Mouse (Mus musculus): ENCODE measurements at regions not wholly inside any gene's neighbourhood (a gene's known extent, or its start where the extent isn't known, plus 50 kb on each side); places are given as distances from the start of the nearest gene placed in this dataset.

DNA sequence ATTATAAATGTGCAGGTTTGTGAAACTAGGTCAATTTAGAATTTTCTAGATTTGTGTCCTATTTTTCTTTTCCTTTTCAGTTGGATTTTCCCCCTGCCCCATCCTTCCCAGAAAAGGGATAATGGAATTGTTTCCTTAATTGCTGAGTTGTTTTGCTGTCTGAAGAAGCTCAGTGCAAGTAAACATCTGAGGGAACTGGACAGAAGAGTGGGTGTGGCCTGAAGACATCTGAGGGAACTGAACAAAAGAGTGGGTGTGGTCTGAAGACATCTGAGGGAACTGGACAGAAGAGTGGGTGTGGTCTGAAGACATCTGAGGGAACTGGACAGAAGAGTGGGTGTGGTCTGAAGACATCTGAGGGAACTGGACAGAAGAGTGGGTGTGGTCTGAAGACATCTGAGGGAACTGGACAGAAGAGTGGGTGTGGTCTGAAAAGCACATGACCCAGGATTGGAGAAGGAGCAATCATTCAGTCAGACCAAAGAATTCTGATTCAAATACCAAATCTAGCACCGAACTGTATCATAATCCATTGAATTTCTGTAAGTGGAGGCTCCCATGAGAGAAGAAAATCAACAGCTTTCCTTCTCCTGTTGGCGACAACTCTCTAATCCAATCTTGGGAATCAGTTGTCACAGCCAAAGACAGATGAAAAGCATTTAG lies 1479.8 kb downstream of the 4930444P10Rik start:
- no peak for ATAC-seq
- H3K9ac ChIP-seq, result no peak overlapping the region
- H3K27me3 ChIP-seq, result no peaks in the 10 kb centered on the region
- H3K4me1 ChIP-seq, result no peaks in the 10 kb centered on the region
- H3K36me3 ChIP-seq (ENCODE audit: poor library complexity, severe bottlenecking), result no peaks in the 10 kb centered on the region
- H3K9me3 ChIP-seq (replicated peaks), result no peaks in the 10 kb centered on the region
- no peak overlapping the region for H3K27ac ChIP-seq
- H3K4me2 ChIP-seq, result no peak overlapping the region
- 93% methylated on average over 2 of the region's 2 CpGs for WGBS
- no peak overlapping the region for H3K4me3 ChIP-seq

DNA sequence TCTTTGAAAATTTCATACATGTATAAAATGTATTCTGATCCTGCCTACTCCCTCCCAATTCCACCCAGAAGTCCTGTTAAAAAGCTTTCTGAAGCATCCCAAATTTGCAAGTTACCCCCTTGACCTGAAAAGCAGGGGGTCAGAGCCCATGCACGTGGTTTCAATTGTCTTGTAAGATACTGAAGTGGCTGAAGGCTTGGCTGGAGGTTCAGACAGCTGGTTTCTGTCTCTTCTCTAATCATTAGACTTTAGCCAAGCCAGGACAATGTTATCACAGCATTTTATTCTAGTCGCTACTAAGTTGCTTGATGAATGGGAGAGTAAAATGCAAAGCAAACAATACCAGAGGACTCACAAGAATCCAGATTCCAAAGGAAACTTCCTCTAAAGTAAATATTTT lies 1484.1 kb downstream of the 4930444P10Rik start:
- Histone ChIP-seq H3K27ac (no peak overlapping the region), H3K4me2 (no peak overlapping the region), H3K9me3 (replicated peaks) (no peaks in the 10 kb centered on the region), H3K27me3 (no peaks in the 10 kb centered on the region), H3K4me3 (no peak overlapping the region), H3K9ac (no peak overlapping the region), H3K36me3 (ENCODE audit: poor library complexity, severe bottlenecking) (no peaks in the 10 kb centered on the region), H3K4me1 (no peaks in the 10 kb centered on the region)
- WGBS, result 31% methylated on average over 2 of the region's 2 CpGs
- no peak for ATAC-seq

DNA sequence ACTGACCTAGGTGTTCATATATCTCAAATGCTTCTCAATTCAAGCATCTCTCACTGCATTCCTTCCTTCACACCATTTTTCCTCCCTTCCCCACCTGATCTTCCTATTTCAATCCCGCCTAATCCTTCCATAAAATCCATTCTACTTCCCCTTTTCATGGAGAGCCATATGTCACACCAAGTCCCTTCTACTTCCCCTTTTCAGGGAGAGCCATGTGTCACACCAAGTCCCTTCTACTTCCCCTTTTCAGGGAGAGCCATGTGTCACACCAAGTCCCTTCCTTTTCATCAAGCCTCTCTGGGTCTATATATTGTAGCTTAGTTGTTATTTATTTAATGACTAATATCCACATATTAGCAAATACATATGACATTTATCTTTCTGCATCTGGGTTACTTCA lies 1497.2 kb downstream of the 4930444P10Rik start:
- Histone ChIP-seq H3K4me1 (no peaks in the 10 kb centered on the region), H3K4me2 (no peak overlapping the region), H3K9ac (no peak overlapping the region), H3K27ac (no peak overlapping the region), H3K36me3 (ENCODE audit: poor library complexity, severe bottlenecking) (no peaks in the 10 kb centered on the region), H3K9me3 (replicated peaks) (no peaks in the 10 kb centered on the region), H3K4me3 (no peak overlapping the region), H3K27me3 (no peaks in the 10 kb centered on the region)
- 75% methylated on average over 1 of the region's 1 CpGs for WGBS
- ATAC-seq, result no peak

DNA sequence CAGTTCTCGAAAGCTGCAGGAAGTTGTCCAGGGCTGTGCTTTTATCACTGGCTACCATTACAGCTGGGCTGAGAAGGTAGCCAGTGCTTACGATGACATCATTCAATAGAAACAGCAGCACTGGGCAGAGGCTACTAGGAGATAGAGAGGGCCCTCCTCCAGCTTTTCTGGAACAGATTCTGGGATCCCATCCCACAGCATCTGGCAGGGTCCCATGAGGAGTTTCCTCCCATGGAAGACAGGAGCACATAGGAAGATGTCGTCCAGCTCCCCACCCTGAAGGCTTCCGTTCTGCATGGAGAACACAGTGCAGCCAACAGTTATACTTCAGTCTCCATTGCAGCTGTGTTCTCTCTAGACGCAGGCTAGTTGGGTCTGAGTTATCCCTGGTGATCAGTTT lies 1503.2 kb downstream of the 4930444P10Rik start:
- no peaks in the 10 kb centered on the region for H3K27me3 ChIP-seq
- H3K4me3 ChIP-seq, result no peak overlapping the region
- no peak overlapping the region for H3K4me2 ChIP-seq
- no peaks in the 10 kb centered on the region for H3K9me3 ChIP-seq (replicated peaks)
- ATAC-seq, result no peak
- H3K27ac ChIP-seq, result no peak overlapping the region
- no peak overlapping the region for H3K9ac ChIP-seq
- no peaks in the 10 kb centered on the region for H3K4me1 ChIP-seq
- WGBS, result 94% methylated on average over 5 of the region's 5 CpGs
- H3K36me3 ChIP-seq (ENCODE audit: poor library complexity, severe bottlenecking), result no peaks in the 10 kb centered on the region

DNA sequence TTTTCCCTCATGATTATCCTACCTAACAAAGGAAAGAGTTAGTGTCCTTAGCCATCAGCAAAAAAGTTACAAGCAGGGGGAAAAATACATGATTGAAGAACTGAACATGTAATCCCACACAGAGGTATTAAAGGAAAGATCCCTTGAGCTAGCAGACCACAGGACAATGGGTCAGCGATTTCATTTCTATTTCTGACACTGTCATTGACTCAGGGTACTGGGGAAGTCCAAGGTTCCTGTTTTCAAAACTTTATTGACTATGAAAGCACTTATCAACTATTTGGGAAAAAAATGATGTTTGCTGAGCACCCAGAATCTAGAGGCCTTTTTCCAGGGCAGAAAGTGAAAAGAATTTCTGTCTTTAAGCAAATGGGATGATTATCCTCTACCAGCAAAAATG lies 1513.7 kb downstream of the 4930444P10Rik start:
- Histone ChIP-seq H3K4me2 (no peak overlapping the region), H3K36me3 (ENCODE audit: poor library complexity, severe bottlenecking) (no peaks in the 10 kb centered on the region), H3K9me3 (replicated peaks) (no peaks in the 10 kb centered on the region), H3K27ac (no peak overlapping the region), H3K9ac (no peak overlapping the region), H3K4me3 (no peak overlapping the region), H3K4me1 (no peaks in the 10 kb centered on the region), H3K27me3 (no peaks in the 10 kb centered on the region)
- 95% methylated on average over 1 of the region's 1 CpGs for WGBS
- no peak for ATAC-seq

DNA sequence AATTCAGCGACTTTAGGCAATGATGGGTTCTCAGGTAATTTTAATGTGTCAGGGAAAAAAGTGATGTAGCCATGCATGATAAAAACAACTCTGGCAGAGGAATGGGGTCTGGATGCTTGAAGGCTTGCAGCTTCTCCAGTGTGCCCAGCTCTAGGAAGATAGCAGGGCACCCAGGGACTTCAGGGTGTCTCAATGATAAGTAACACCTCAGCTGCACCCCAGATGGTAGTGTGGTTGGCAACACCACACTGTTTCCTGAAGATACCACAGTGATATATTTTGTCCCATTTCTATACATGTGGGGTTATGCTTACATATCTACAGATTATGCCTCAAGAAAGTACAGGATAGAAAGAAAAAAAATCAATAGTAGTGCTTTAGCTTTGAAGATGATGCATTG lies 1516.9 kb downstream of the 4930444P10Rik start:
- no peaks in the 10 kb centered on the region for H3K27me3 ChIP-seq
- H3K9ac ChIP-seq, result no peak overlapping the region
- WGBS, result 98% methylated on average over 1 of the region's 1 CpGs
- H3K4me2 ChIP-seq, result no peak overlapping the region
- no peak overlapping the region for H3K27ac ChIP-seq
- no peaks in the 10 kb centered on the region for H3K4me1 ChIP-seq
- no peaks in the 10 kb centered on the region for H3K9me3 ChIP-seq (replicated peaks)
- no peak overlapping the region for H3K4me3 ChIP-seq
- no peaks in the 10 kb centered on the region for H3K36me3 ChIP-seq (ENCODE audit: poor library complexity, severe bottlenecking)
- no peak for ATAC-seq

GRCm38 (mm10) chr1:14570562-14570981 lies 1522.6 kb downstream of the 4930444P10Rik start:
- Histone ChIP-seq H3K4me3 (no peak overlapping the region), H3K27ac (no peak overlapping the region), H3K4me2 (no peak overlapping the region), H3K27me3 (no peaks in the 10 kb centered on the region), H3K36me3 (ENCODE audit: poor library complexity, severe bottlenecking) (no peaks in the 10 kb centered on the region), H3K4me1 (0 out of 2 replicates have a peak, but pooled peaks cover 5% of the 10 kb centered on the region), H3K9ac (no peak overlapping the region), H3K9me3 (replicated peaks) (no peaks in the 10 kb centered on the region)
- 41% methylated on average over 5 of the region's 5 CpGs for whole genome bisulfite sequencing
- ATAC-seq, result peak; percentile 57; the same call in 1 of the 2 replicates

- no peak overlapping the region for H3K4me2 ChIP-seq
- peak; percentile 86 for ATAC-seq
- 62% methylated on average over 3 of the region's 3 CpGs for WGBS
Observed at GRCm38 (mm10) chr1:14570113-14570512, 1523.0 kb downstream of the 4930444P10Rik start.

DNA sequence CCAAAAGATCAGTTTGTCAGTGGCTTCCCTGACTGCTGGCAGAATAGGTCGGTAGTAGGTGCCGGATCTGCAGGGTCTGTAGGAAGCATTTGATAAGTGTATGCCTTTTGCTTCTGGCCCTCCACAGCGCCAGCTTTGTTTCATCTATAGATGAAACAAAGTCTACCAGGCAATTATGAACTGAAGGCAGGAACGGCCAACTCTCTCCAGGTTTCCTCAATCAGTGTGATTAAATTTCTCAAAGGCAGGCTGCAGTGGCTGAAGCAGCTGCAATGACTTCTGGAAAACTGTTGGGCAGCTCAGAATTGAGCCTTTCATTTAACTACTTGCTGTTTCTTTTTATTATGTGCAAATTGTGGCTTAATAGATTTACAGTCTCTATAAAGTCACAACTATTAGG lies 1526.1 kb downstream of the 4930444P10Rik start:
- Histone ChIP-seq H3K4me1 (0 out of 2 replicates have a peak, but pooled peaks cover 5% of the 10 kb centered on the region), H3K27me3 (no peaks in the 10 kb centered on the region), H3K27ac (no peak overlapping the region), H3K9ac (no peak overlapping the region), H3K36me3 (ENCODE audit: poor library complexity, severe bottlenecking) (no peaks in the 10 kb centered on the region), H3K4me2 (no peak overlapping the region), H3K9me3 (replicated peaks) (no peaks in the 10 kb centered on the region), H3K4me3 (no peak overlapping the region)
- no peak for ATAC-seq
- WGBS, result 51% methylated on average over 4 of the region's 4 CpGs

More at GRCm38 (mm10) chr1:14570113-14570512, 1523.0 kb downstream of the 4930444P10Rik start:
- no peak overlapping the region for H3K9ac ChIP-seq
- H3K27ac ChIP-seq, result no peak overlapping the region
- no peaks in the 10 kb centered on the region for H3K36me3 ChIP-seq (ENCODE audit: poor library complexity, severe bottlenecking)
- H3K27me3 ChIP-seq, result no peaks in the 10 kb centered on the region
- no peak overlapping the region for H3K4me3 ChIP-seq
- 0 out of 2 replicates have a peak, but pooled peaks cover 5% of the 10 kb centered on the region for H3K4me1 ChIP-seq
- H3K9me3 ChIP-seq (replicated peaks), result no peaks in the 10 kb centered on the region

DNA sequence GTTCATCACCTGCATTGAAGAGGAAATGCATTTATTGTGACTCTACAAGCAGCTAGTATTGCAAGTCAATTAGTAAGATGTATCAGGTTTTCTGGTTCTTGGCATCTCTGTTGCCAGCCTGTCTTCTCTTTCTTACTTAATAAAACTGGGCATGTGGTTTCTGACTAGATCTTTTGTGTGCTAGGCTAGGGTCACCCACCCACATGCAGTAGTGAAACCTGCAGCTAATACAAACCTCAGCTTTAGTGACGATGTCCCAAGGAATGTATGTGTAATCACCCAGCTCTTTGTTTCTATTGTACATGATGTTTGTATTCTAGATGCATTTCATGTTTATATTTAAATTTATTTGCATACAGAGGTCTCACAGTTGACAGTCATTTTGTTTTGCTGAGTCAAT lies 1526.7 kb downstream of the 4930444P10Rik start:
- Histone ChIP-seq H3K27me3 (no peaks in the 10 kb centered on the region), H3K4me3 (no peak overlapping the region), H3K36me3 (ENCODE audit: poor library complexity, severe bottlenecking) (no peaks in the 10 kb centered on the region), H3K27ac (no peak overlapping the region), H3K4me1 (0 out of 2 replicates have a peak, but pooled peaks cover 5% of the 10 kb centered on the region), H3K4me2 (no peak overlapping the region), H3K9me3 (replicated peaks) (no peaks in the 10 kb centered on the region), H3K9ac (no peak overlapping the region)
- no peak for ATAC-seq
- 61% methylated on average over 1 of the region's 1 CpGs for WGBS
